Mouse (Mus musculus): ENCODE data around the gene Trib3. TPM values are rescaled to one million over a fixed set of nuclear protein-coding genes. Genes with fewer than 3 reads are reported as not detected.
A peak's percentile ranks its signal among the peaks of the same experiment; 100 is the strongest.

Gene Trib3
- polyA plus RNA-seq, 1 experiment from 2014 or later: 1.4 TPM

DNA sequence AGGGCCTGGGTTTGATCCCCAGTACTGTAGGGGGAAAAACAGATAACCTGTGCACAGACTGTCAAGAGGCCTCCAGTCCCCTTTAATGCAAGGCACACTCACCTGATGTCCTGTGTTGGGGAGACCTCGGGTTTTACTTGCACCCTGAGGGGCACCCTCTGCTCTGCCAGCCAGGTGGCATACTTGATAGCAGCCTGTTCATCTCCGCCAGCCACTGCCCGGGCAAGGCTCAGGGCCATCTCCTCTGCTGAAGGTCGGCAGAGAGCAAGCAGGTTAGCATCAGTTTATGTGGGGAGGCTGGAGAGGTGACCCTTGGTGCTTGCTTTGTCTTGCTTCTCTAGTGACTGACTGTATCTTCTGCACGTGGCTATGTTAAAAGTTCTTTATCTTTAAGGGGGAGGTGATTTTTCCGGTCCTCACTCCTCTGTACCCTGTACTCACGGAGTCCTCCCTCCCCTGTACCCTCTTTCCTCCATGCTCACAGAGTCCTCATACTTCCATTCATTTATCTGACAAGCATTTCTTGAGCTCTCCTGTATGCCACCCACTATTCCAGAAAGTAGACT, 12.9 kb downstream of the Trib3 start:
- Histone ChIP-seq H3K4me1 (ENCODE audit: control insufficient read depth, insufficient read depth, low read length) (0 out of 2 replicates have a peak, but pooled peaks cover 2% of the 10 kb centered on the region), H3K4me2 (ENCODE audit: low read depth, severe bottlenecking) (peak overlapping the region; percentile 91; the same call in 1 of the 2 replicates), H3K36me3 (ENCODE audit: control insufficient read depth, insufficient read depth, low read length) (no peaks in the 10 kb centered on the region; the same call in 1 of the 2 replicates), H3K9ac (ENCODE audit: low read length) (no peak overlapping the region), H3K27me3 (ENCODE audit: control insufficient read depth, insufficient read depth, low read length) (no peaks in the 10 kb centered on the region), H3K9me3 (ENCODE audit: control insufficient read depth, low read length) (no peaks in the 10 kb centered on the region), H3K4me3 (ENCODE audit: low read depth, low read length) (peak overlapping the region; percentile 86; the same call in 1 of the 2 replicates), H3K27ac (replicated peaks; ENCODE audit: low read depth, low read length) (no peak overlapping the region)
- no peak for ATAC-seq (ENCODE audit: insufficient number of reproducible peaks, low FRiP score, low TSS enrichment, low read depth)
- DNase-seq (ENCODE audit: low spot score): no peak
- WGBS: 71% methylated on average over 7 of the region's 7 CpGs

DNA sequence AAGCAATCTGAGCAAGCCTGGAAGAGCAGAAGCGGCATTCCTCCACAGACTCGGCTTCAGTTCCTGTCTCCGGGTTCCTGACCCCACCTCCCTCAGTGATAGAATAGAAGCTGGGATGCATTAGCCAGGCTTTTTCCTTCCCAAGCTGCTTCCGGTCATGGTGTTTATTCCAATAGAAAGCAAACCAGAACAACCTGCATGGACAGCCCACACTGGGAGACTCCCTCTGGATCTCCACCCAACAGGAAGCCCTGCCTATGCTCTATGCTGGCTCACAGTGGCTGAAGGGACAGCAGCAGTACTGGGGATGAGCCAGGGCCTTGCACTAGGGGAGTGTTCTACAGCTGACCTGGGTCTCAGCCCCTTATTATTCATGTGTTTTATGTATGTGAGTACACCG, 15.9 kb downstream of the Trib3 start:
- peaks cover 15% of the 10 kb centered on the region for H3K36me3 ChIP-seq (ENCODE audit: control insufficient read depth, insufficient read depth, low read length)
- whole genome bisulfite sequencing: 78% methylated on average over 5 of the region's 5 CpGs
- no peak overlapping the region for H3K9ac ChIP-seq (ENCODE audit: low read length)
- no peak overlapping the region for H3K27ac ChIP-seq (replicated peaks; ENCODE audit: low read depth, low read length)
- no peak for DNase-seq (ENCODE audit: low spot score)
- H3K4me1 ChIP-seq (ENCODE audit: control insufficient read depth, insufficient read depth, low read length): 0 out of 2 replicates have a peak, but pooled peaks cover 2% of the 10 kb centered on the region
- H3K27me3 ChIP-seq (ENCODE audit: control insufficient read depth, insufficient read depth, low read length): no peaks in the 10 kb centered on the region
- H3K4me3 ChIP-seq (ENCODE audit: low read depth, low read length): no peak overlapping the region
- H3K4me2 ChIP-seq (ENCODE audit: low read depth, severe bottlenecking): no peak overlapping the region
- ATAC-seq (ENCODE audit: insufficient number of reproducible peaks, low FRiP score, low TSS enrichment, low read depth): no peak
- no peaks in the 10 kb centered on the region for H3K9me3 ChIP-seq (ENCODE audit: control insufficient read depth, low read length)

DNA sequence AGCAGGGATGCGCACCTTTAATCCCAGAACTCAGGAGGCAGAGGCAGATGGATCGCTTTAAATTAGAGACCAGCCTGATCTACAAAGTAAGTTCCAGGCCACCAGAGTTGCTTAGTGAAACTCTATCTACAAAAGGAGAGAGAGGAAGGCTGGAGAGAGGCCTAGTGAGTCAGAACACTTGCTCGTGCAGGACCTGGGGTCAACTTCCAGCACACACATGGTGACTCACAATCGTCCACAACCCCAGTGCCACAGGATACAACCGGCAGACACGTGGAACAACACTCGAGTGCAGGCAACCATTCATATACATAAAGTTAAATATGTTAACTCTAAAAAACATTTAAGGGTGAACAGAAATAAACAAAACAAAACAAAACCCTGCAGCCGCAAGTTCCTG, 17.2 kb downstream of the Trib3 start:
- Histone ChIP-seq H3K27ac (replicated peaks; ENCODE audit: low read depth, low read length) (no peak overlapping the region), H3K9ac (ENCODE audit: low read length) (no peak overlapping the region), H3K4me2 (ENCODE audit: low read depth, severe bottlenecking) (no peak overlapping the region), H3K4me1 (ENCODE audit: control insufficient read depth, insufficient read depth, low read length) (0 out of 2 replicates have a peak, but pooled peaks cover 2% of the 10 kb centered on the region), H3K36me3 (ENCODE audit: control insufficient read depth, insufficient read depth, low read length) (peaks cover 21% of the 10 kb centered on the region), H3K4me3 (ENCODE audit: low read depth, low read length) (no peak overlapping the region), H3K9me3 (ENCODE audit: control insufficient read depth, low read length) (no peaks in the 10 kb centered on the region), H3K27me3 (ENCODE audit: control insufficient read depth, insufficient read depth, low read length) (no peaks in the 10 kb centered on the region)
- no peak for DNase-seq (ENCODE audit: low spot score)
- WGBS: 89% methylated on average over 8 of the region's 8 CpGs
- no peak for ATAC-seq (ENCODE audit: insufficient number of reproducible peaks, low FRiP score, low TSS enrichment, low read depth)

DNA sequence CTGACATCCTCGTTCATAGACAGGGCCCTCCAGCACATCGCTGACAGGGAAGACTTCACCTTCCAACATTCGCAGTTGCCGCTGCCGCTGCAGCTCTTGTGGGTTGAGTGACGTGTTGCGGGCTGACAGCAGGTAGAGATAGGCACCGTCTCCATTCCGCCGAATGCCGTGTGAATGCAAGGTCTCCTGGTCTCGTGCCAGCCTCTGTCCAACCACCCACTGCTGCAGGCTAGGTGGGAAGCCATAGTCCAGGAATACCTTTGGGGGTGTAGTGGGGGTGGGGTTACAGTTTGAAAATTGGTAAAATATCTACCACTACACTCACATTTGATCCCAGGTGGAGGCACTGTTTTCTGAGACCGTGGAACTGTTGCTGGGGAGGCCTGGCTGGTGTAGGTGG, 17.7 kb downstream of the Trib3 start:
- Histone ChIP-seq H3K27ac (replicated peaks; ENCODE audit: low read depth, low read length) (no peak overlapping the region), H3K27me3 (ENCODE audit: control insufficient read depth, insufficient read depth, low read length) (no peaks in the 10 kb centered on the region), H3K4me3 (ENCODE audit: low read depth, low read length) (no peak overlapping the region), H3K36me3 (ENCODE audit: control insufficient read depth, insufficient read depth, low read length) (peaks cover 21% of the 10 kb centered on the region), H3K4me1 (ENCODE audit: control insufficient read depth, insufficient read depth, low read length) (no peaks in the 10 kb centered on the region), H3K9me3 (ENCODE audit: control insufficient read depth, low read length) (no peaks in the 10 kb centered on the region), H3K4me2 (ENCODE audit: low read depth, severe bottlenecking) (no peak overlapping the region), H3K9ac (ENCODE audit: low read length) (no peak overlapping the region)
- no peak for DNase-seq (ENCODE audit: low spot score)
- WGBS: 90% methylated on average over 13 of the region's 13 CpGs
- no peak for ATAC-seq (ENCODE audit: insufficient number of reproducible peaks, low FRiP score, low TSS enrichment, low read depth)

DNA sequence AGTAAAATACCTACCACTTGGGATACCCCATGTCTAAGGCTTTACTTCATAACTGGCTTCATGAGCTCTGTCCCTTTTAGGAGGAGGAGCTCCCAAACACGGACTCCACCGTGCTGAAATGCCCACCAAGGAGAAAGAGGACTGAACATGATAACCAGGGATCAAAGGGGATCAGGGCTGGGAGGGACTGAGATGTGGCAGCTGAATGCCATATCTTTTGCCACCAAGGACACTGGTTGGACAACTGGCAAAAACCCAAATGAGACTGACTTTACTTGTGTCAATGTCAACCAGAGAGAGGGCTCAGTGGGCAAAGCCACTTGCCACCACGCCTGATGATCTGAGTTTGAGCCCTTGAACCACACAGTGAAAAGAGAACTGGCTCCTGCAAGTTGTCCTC, 19.0 kb downstream of the Trib3 start:
- no peak overlapping the region for H3K9ac ChIP-seq (ENCODE audit: low read length)
- 91% methylated on average over 3 of the region's 3 CpGs for WGBS
- no peaks in the 10 kb centered on the region for H3K27me3 ChIP-seq (ENCODE audit: control insufficient read depth, insufficient read depth, low read length)
- no peak for DNase-seq (ENCODE audit: low spot score)
- no peaks in the 10 kb centered on the region for H3K4me1 ChIP-seq (ENCODE audit: control insufficient read depth, insufficient read depth, low read length)
- H3K27ac ChIP-seq (replicated peaks; ENCODE audit: low read depth, low read length): no peak overlapping the region
- H3K4me2 ChIP-seq (ENCODE audit: low read depth, severe bottlenecking): no peak overlapping the region
- no peak overlapping the region for H3K4me3 ChIP-seq (ENCODE audit: low read depth, low read length)
- H3K36me3 ChIP-seq (ENCODE audit: control insufficient read depth, insufficient read depth, low read length): peaks cover 21% of the 10 kb centered on the region
- no peaks in the 10 kb centered on the region for H3K9me3 ChIP-seq (ENCODE audit: control insufficient read depth, low read length)
- no peak for ATAC-seq (ENCODE audit: insufficient number of reproducible peaks, low FRiP score, low TSS enrichment, low read depth)

DNA sequence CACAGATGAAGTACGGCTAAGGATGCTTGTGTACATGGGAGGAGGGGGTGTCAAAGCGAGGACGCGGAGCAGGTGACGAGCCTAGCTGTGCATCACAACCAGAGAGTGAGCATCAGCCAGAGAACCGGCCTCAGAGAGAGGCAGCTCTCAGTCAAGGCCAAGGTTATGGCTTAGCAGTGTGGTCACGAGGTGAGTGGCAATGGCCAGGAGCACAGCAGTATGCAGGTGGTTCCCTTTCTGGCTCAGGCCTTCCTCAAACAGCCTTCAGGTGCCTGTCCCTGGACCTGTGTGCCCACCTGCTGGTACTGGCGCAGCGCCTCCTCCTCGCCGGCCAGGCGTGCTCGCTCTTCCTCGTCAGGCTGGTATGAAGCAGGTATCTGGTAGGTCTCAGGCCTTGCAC, 19.9 kb downstream of the Trib3 start:
- Histone ChIP-seq H3K4me1 (ENCODE audit: control insufficient read depth, insufficient read depth, low read length) (no peaks in the 10 kb centered on the region), H3K27ac (replicated peaks; ENCODE audit: low read depth, low read length) (no peak overlapping the region), H3K36me3 (ENCODE audit: control insufficient read depth, insufficient read depth, low read length) (peaks cover 21% of the 10 kb centered on the region), H3K9me3 (ENCODE audit: control insufficient read depth, low read length) (no peaks in the 10 kb centered on the region), H3K9ac (ENCODE audit: low read length) (no peak overlapping the region), H3K4me3 (ENCODE audit: low read depth, low read length) (no peak overlapping the region), H3K4me2 (ENCODE audit: low read depth, severe bottlenecking) (no peak overlapping the region), H3K27me3 (ENCODE audit: control insufficient read depth, insufficient read depth, low read length) (no peaks in the 10 kb centered on the region)
- DNase-seq (ENCODE audit: low spot score): no peak
- 96% methylated on average over 14 of the region's 14 CpGs for WGBS
- no peak for ATAC-seq (ENCODE audit: insufficient number of reproducible peaks, low FRiP score, low TSS enrichment, low read depth)

DNA sequence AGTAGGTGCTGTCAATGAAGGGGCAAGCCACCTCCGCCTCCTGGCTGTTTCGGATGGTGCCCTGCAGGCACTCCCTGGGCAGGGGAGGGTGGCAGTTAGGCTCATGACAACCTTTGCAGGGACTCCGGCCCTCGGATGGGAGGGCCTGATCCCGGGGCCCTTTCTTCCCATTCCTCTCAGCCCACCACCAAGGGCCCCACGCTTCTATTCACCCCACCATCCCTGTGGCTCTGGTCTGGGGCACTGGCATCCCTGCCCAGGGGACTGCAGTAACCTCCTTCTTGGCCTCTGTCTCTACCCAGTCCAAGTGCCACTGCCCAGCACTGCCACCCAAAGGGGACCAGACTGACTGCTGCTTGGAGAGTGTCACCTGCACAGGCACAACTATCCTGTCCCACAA, 21.6 kb downstream of the Trib3 start:
- H3K4me3 ChIP-seq (ENCODE audit: low read depth, low read length): no peak overlapping the region
- WGBS: 95% methylated on average over 6 of the region's 6 CpGs
- no peak for DNase-seq (ENCODE audit: low spot score)
- no peak overlapping the region for H3K9ac ChIP-seq (ENCODE audit: low read length)
- H3K4me1 ChIP-seq (ENCODE audit: control insufficient read depth, insufficient read depth, low read length): no peaks in the 10 kb centered on the region
- no peak overlapping the region for H3K4me2 ChIP-seq (ENCODE audit: low read depth, severe bottlenecking)
- H3K36me3 ChIP-seq (ENCODE audit: control insufficient read depth, insufficient read depth, low read length): peaks cover 25% of the 10 kb centered on the region
- no peaks in the 10 kb centered on the region for H3K27me3 ChIP-seq (ENCODE audit: control insufficient read depth, insufficient read depth, low read length)
- H3K27ac ChIP-seq (replicated peaks; ENCODE audit: low read depth, low read length): no peak overlapping the region
- H3K9me3 ChIP-seq (ENCODE audit: control insufficient read depth, low read length): no peaks in the 10 kb centered on the region
- no peak for ATAC-seq (ENCODE audit: insufficient number of reproducible peaks, low FRiP score, low TSS enrichment, low read depth)

DNA sequence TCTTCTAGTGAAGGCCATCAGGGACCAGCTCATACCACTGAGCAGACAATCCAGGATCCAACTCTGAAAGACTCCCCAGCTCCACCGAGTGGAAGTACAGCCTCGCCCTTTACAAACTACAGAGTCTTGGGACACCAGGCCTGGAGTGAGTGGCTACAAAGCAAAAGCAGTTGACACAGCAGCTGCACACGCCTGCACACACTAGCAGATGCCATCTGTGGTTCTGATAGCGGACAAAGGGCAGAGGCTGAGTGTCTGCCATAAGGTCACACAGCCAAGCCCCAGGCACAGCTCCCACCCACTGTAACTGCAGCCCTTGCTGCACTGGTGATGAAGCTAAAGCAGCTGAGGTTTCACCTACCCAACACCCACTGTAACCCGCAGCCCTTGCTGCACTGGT, 22.3 kb downstream of the Trib3 start:
- no peak overlapping the region for H3K27ac ChIP-seq (replicated peaks; ENCODE audit: low read depth, low read length)
- H3K4me1 ChIP-seq (ENCODE audit: control insufficient read depth, insufficient read depth, low read length): no peaks in the 10 kb centered on the region
- no peak overlapping the region for H3K9ac ChIP-seq (ENCODE audit: low read length)
- H3K27me3 ChIP-seq (ENCODE audit: control insufficient read depth, insufficient read depth, low read length): no peaks in the 10 kb centered on the region
- no peaks in the 10 kb centered on the region for H3K9me3 ChIP-seq (ENCODE audit: control insufficient read depth, low read length)
- peaks cover 25% of the 10 kb centered on the region for H3K36me3 ChIP-seq (ENCODE audit: control insufficient read depth, insufficient read depth, low read length)
- H3K4me3 ChIP-seq (ENCODE audit: low read depth, low read length): no peak overlapping the region
- ATAC-seq (ENCODE audit: insufficient number of reproducible peaks, low FRiP score, low TSS enrichment, low read depth): no peak
- 85% methylated on average over 5 of the region's 5 CpGs for WGBS
- no peak overlapping the region for H3K4me2 ChIP-seq (ENCODE audit: low read depth, severe bottlenecking)
- no peak for DNase-seq (ENCODE audit: low spot score)

DNA sequence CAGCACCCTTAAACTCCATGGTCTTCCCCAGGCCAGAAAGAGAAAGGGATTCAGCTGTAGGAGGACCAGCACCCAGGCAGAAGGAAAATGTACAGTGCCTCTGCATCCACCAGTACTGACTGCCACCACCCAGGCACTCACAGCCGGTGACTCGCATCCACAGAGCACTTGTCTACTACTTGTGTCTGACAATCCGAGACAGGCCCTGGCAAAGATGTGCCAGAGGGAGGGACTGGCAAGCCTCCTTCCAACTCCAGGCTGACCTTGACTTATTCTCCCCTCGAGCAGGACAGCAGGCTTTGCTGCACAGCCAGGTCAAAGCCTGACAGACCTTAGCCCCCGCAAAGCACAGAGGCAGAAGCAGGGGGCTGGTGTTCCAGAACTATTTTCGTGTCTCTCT, 26.8 kb downstream of the Trib3 start:
- DNase-seq (ENCODE audit: low spot score): no peak
- WGBS: 87% methylated on average over 6 of the region's 6 CpGs
- Histone ChIP-seq H3K4me3 (ENCODE audit: low read depth, low read length) (no peak overlapping the region), H3K27ac (replicated peaks; ENCODE audit: low read depth, low read length) (no peak overlapping the region), H3K4me1 (ENCODE audit: control insufficient read depth, insufficient read depth, low read length) (no peaks in the 10 kb centered on the region), H3K36me3 (ENCODE audit: control insufficient read depth, insufficient read depth, low read length) (peaks cover 12% of the 10 kb centered on the region; the same call in 1 of the 2 replicates), H3K9me3 (ENCODE audit: control insufficient read depth, low read length) (no peaks in the 10 kb centered on the region), H3K4me2 (ENCODE audit: low read depth, severe bottlenecking) (no peak overlapping the region), H3K27me3 (ENCODE audit: control insufficient read depth, insufficient read depth, low read length) (no peaks in the 10 kb centered on the region), H3K9ac (ENCODE audit: low read length) (no peak overlapping the region)
- no peak for ATAC-seq (ENCODE audit: insufficient number of reproducible peaks, low FRiP score, low TSS enrichment, low read depth)
